Mouse (Mus musculus): ENCODE data around the gene Prr23a1. TPM values are rescaled to one million over a fixed set of nuclear protein-coding genes. Genes with fewer than 3 reads are reported as not detected.
"Not testable (repeated sequence)": the region's sequence is repeated elsewhere in the genome, so short reads cannot be mapped to it uniquely, and the experiment has no call there.

Prr23a1 gene
- not detected in 2 replicates for polyA plus RNA-seq (2014; fragmentation: Nextera tagmentation; extraction: Ambion mirVana)

DNA sequence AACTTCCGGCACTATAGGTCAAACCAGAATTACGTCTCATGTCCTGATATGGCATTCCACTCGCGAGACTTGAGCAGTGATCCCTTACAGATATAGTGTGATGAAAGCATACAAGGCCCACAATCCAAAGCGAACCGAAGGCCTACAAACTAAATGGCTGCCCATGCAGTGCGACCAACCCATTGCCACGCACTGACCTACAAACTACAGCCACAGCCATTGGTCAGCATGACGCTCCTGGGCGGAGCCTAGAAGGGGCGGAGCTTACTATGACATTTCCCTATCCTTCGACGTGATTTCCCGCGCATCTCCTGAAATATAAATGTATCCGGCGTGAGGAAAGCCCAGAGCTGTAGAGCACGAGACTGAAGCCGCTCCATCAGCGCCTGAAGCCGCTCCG lies at the start of gene Prr23a1:
Prr23a1 (plus strand) TSS at position 387 of the 400 bp plus-strand sequence.
- Histone ChIP-seq H3K27ac (replicated peaks in 1 of 2; ENCODE audit: control insufficient read depth in 1 of 2, insufficient read depth in 1 of 2, low read depth in 2 of 2, low read length in 2 of 2) (no peak within 1 kb of the TSS), H3K4me3 (ENCODE audit: control insufficient read depth in 1 of 2, insufficient read depth in 1 of 2, low read depth in 1 of 2, low read length in 2 of 2) (peak within 1 kb of the TSS in 1 of 2 experiments; percentile 2; a peak in 1 of 4 replicates), H3K4me1 (ENCODE audit: control insufficient read depth in 2 of 2, insufficient read depth in 2 of 2, low read length in 2 of 2) (no peaks in the 10 kb centered on the region), H3K4me2 (ENCODE audit: low read length) (peak within 1 kb of the TSS; percentile 46), H3K9me3 (ENCODE audit: control insufficient read depth, low read length) (0 out of 2 replicates have a peak, but pooled peaks cover 4% of the 10 kb centered on the region), H3K9ac (ENCODE audit: low read length) (no peak within 1 kb of the TSS), H3K27me3 (ENCODE audit: control insufficient read depth, insufficient read depth, low read length) (0 out of 2 replicates have a peak, but pooled peaks cover 3% of the 10 kb centered on the region), H3K36me3 (ENCODE audit: control insufficient read depth, insufficient read depth, low read length) (no peaks in the 10 kb centered on the region)
- no peak for ATAC-seq (ENCODE audit: insufficient number of reproducible peaks, insufficient read depth, low FRiP score, low read depth)
- WGBS = 58% methylated on average over 22 of the region's 22 CpGs

DNA sequence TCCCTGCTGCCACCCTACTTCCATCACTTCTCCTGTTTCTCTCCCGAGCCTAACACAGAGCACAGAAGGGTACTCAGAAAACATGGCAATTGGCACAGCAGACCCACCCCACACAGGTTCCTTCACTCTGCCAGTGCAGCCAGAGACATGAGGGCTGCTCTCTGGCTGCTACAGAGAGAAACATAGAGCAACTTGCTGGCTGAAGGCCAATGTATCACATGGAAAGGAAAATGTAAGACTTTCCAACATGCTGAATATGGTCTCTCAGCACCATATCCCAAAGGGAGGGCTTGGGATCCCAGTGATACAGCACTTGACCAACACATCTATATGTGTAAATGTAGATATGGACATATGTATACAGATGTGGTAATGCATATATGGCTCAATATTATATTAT lies 43.3 kb upstream of the Prr23a1 start:
- no peaks in the 10 kb centered on the region for H3K9me3 ChIP-seq (ENCODE audit: control insufficient read depth, low read length)
- H3K4me2 ChIP-seq (ENCODE audit: low read length) = no peak overlapping the region
- H3K4me1 ChIP-seq (ENCODE audit: control insufficient read depth in 2 of 2, insufficient read depth in 2 of 2, low read length in 2 of 2) = no peaks in the 10 kb centered on the region
- ATAC-seq (ENCODE audit: insufficient number of reproducible peaks, insufficient read depth, low FRiP score, low read depth) = no peak
- 56% methylated on average over 1 of the region's 1 CpGs for WGBS
- H3K36me3 ChIP-seq (ENCODE audit: control insufficient read depth, insufficient read depth, low read length) = no peaks in the 10 kb centered on the region
- no peak overlapping the region for H3K27ac ChIP-seq (replicated peaks in 1 of 2; ENCODE audit: control insufficient read depth in 1 of 2, insufficient read depth in 1 of 2, low read depth in 2 of 2, low read length in 2 of 2)
- 0 out of 2 replicates have a peak, but pooled peaks cover 3% of the 10 kb centered on the region for H3K27me3 ChIP-seq (ENCODE audit: control insufficient read depth, insufficient read depth, low read length)
- no peak overlapping the region for H3K4me3 ChIP-seq (ENCODE audit: control insufficient read depth in 1 of 2, insufficient read depth in 1 of 2, low read depth in 1 of 2, low read length in 2 of 2)
- no peak overlapping the region for H3K9ac ChIP-seq (ENCODE audit: low read length)

DNA sequence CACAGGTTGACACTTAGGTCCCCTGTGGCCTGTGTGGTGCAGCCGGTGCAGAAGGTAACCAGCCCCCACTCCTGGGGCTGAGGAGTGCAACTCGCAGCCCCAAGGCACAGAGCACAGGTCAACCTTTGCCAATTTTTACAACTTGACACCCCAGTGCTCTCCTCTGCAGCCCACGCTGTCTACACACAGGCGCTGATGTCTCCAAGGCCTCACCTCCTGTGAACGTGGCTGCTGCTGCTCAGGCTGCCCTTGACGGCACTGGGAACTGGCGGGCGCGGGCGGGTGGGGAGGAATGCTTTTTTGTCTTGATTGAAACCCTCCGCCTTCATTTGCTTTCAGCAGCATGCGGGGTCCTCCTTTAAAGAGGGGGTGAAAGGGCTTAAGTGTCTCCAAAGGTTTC lies 38.3 kb upstream of the Prr23a1 start:
- ATAC-seq (ENCODE audit: insufficient number of reproducible peaks, insufficient read depth, low FRiP score, low read depth) = no peak
- H3K36me3 ChIP-seq (ENCODE audit: control insufficient read depth, insufficient read depth, low read length) = no peaks in the 10 kb centered on the region
- no peak overlapping the region for H3K9ac ChIP-seq (ENCODE audit: low read length)
- no peak overlapping the region for H3K27ac ChIP-seq (replicated peaks in 1 of 2; ENCODE audit: control insufficient read depth in 1 of 2, insufficient read depth in 1 of 2, low read depth in 2 of 2, low read length in 2 of 2)
- no peak overlapping the region for H3K4me2 ChIP-seq (ENCODE audit: low read length)
- 53% methylated on average over 12 of the region's 12 CpGs for WGBS
- H3K27me3 ChIP-seq (ENCODE audit: control insufficient read depth, insufficient read depth, low read length) = peaks cover 3% of the 10 kb centered on the region; the same call in 1 of the 2 replicates
- no peaks in the 10 kb centered on the region for H3K4me1 ChIP-seq (ENCODE audit: control insufficient read depth in 2 of 2, insufficient read depth in 2 of 2, low read length in 2 of 2)
- H3K9me3 ChIP-seq (ENCODE audit: control insufficient read depth, low read length) = no peaks in the 10 kb centered on the region
- no peak overlapping the region for H3K4me3 ChIP-seq (ENCODE audit: control insufficient read depth in 1 of 2, insufficient read depth in 1 of 2, low read depth in 1 of 2, low read length in 2 of 2)

DNA sequence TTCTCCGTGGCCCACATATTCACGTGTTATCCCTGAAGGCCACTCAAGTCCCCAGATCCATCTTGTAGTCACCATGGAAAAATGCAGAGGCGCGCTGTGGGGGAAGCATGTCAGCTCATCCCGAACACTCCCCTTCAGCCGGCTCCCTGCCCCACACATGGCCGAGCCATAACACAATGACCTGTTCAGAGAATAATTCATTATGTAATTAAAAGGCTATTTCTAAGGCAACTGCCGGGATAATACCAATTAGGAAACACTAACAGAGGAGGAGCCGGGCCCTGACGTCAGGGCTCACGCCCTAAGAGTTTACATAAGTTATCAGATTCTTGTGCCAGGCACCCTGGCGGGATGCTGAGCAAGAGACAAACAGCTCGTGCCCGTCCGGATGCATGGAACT lies 36.8 kb upstream of the Prr23a1 start:
- H3K9me3 ChIP-seq (ENCODE audit: control insufficient read depth, low read length) = no peaks in the 10 kb centered on the region
- no peak overlapping the region for H3K4me2 ChIP-seq (ENCODE audit: low read length)
- no peaks in the 10 kb centered on the region for H3K4me1 ChIP-seq (ENCODE audit: control insufficient read depth in 2 of 2, insufficient read depth in 2 of 2, low read length in 2 of 2)
- no peaks in the 10 kb centered on the region for H3K36me3 ChIP-seq (ENCODE audit: control insufficient read depth, insufficient read depth, low read length)
- H3K27ac ChIP-seq (replicated peaks in 1 of 2; ENCODE audit: control insufficient read depth in 1 of 2, insufficient read depth in 1 of 2, low read depth in 2 of 2, low read length in 2 of 2) = no peak overlapping the region
- no peak overlapping the region for H3K9ac ChIP-seq (ENCODE audit: low read length)
- WGBS = 75% methylated on average over 15 of the region's 15 CpGs
- no peak for ATAC-seq (ENCODE audit: insufficient number of reproducible peaks, insufficient read depth, low FRiP score, low read depth)
- H3K4me3 ChIP-seq (ENCODE audit: control insufficient read depth in 1 of 2, insufficient read depth in 1 of 2, low read depth in 1 of 2, low read length in 2 of 2) = no peak overlapping the region
- peaks cover 3% of the 10 kb centered on the region; the same call in 1 of the 2 replicates for H3K27me3 ChIP-seq (ENCODE audit: control insufficient read depth, insufficient read depth, low read length)

DNA sequence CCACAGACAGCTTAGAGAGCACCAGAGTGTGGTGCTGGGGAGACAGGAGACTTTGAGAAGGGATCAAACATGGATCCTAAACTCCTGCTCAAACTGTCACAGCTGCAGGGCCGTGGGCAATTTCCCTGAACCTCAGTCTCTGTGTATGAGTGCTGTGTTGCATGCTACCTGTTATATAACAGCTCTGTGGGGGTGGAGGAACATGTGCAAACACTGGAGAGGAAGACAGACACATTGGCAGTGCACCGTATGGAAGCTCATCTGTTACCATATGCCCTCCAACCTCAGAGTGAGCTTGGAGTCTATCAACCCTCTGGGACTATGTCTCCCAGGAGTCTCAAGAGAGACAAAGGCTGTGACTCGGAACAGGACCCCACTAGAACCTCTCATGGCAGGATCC lies 36.4 kb upstream of the Prr23a1 start:
- H3K4me1 ChIP-seq (ENCODE audit: control insufficient read depth in 2 of 2, insufficient read depth in 2 of 2, low read length in 2 of 2) = no peaks in the 10 kb centered on the region
- H3K36me3 ChIP-seq (ENCODE audit: control insufficient read depth, insufficient read depth, low read length) = no peaks in the 10 kb centered on the region
- no peak overlapping the region for H3K4me2 ChIP-seq (ENCODE audit: low read length)
- ATAC-seq (ENCODE audit: insufficient number of reproducible peaks, insufficient read depth, low FRiP score, low read depth) = no peak
- no peak overlapping the region for H3K27ac ChIP-seq (replicated peaks in 1 of 2; ENCODE audit: control insufficient read depth in 1 of 2, insufficient read depth in 1 of 2, low read depth in 2 of 2, low read length in 2 of 2)
- H3K9ac ChIP-seq (ENCODE audit: low read length) = no peak overlapping the region
- H3K9me3 ChIP-seq (ENCODE audit: control insufficient read depth, low read length) = no peaks in the 10 kb centered on the region
- peaks cover 3% of the 10 kb centered on the region; the same call in 1 of the 2 replicates for H3K27me3 ChIP-seq (ENCODE audit: control insufficient read depth, insufficient read depth, low read length)
- no peak overlapping the region for H3K4me3 ChIP-seq (ENCODE audit: control insufficient read depth in 1 of 2, insufficient read depth in 1 of 2, low read depth in 1 of 2, low read length in 2 of 2)
- WGBS = 69% methylated on average over 3 of the region's 3 CpGs

DNA sequence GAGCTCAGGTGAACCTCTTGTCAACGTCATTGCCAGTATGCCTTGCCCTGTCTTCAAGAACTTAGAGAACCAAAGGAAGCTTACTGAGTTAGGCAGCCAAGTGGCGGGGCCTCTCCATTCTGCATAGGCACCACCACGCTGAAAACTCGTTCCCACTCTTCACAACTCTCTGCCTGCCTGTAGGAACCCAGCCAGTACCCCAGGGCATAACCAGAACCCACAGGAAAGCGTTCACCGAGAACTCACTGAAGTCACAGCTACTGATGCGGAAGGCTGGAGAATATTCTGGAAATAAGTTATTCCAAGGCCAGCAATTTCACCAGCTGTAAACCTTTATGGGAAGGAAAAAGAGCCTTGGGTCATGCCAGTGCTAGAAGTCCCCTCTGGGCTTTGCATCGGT lies 34.7 kb upstream of the Prr23a1 start:
- no peak overlapping the region for H3K4me2 ChIP-seq (ENCODE audit: low read length)
- H3K27me3 ChIP-seq (ENCODE audit: control insufficient read depth, insufficient read depth, low read length) = peaks cover 3% of the 10 kb centered on the region; the same call in 1 of the 2 replicates
- no peaks in the 10 kb centered on the region for H3K36me3 ChIP-seq (ENCODE audit: control insufficient read depth, insufficient read depth, low read length)
- H3K4me3 ChIP-seq (ENCODE audit: control insufficient read depth in 1 of 2, insufficient read depth in 1 of 2, low read depth in 1 of 2, low read length in 2 of 2) = no peak overlapping the region
- H3K27ac ChIP-seq (replicated peaks in 1 of 2; ENCODE audit: control insufficient read depth in 1 of 2, insufficient read depth in 1 of 2, low read depth in 2 of 2, low read length in 2 of 2) = no peak overlapping the region
- H3K4me1 ChIP-seq (ENCODE audit: control insufficient read depth in 2 of 2, insufficient read depth in 2 of 2, low read length in 2 of 2) = no peaks in the 10 kb centered on the region
- no peak for ATAC-seq (ENCODE audit: insufficient number of reproducible peaks, insufficient read depth, low FRiP score, low read depth)
- H3K9me3 ChIP-seq (ENCODE audit: control insufficient read depth, low read length) = no peaks in the 10 kb centered on the region
- 73% methylated on average over 8 of the region's 8 CpGs for WGBS
- no peak overlapping the region for H3K9ac ChIP-seq (ENCODE audit: low read length)

DNA sequence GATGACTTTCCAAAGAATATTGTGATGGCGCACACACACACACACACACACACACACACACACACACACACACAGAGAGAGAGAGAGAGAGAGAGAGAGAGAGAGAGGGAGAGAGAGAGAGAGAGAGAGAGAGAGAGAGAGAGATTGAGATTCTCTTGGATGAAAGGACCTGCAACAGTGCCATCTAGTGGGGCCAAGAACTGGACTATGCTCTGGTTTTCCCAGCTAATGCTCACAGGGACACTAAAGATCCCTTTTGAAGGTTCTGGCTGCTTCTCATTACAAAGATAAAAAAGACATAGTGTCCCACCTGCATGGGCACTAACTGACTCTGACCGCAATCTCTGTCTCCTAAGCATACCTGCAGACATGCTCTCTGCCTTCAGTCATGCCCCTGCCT lies 32.8 kb upstream of the Prr23a1 start:
- not testable (repeated sequence) for H3K9ac ChIP-seq (ENCODE audit: low read length); H3K27ac ChIP-seq (replicated peaks in 1 of 2; ENCODE audit: control insufficient read depth in 1 of 2, insufficient read depth in 1 of 2, low read depth in 2 of 2, low read length in 2 of 2); H3K4me1 ChIP-seq (ENCODE audit: control insufficient read depth in 2 of 2, insufficient read depth in 2 of 2, low read length in 2 of 2); H3K36me3 ChIP-seq (ENCODE audit: control insufficient read depth, insufficient read depth, low read length); ATAC-seq (ENCODE audit: insufficient number of reproducible peaks, insufficient read depth, low FRiP score, low read depth); H3K4me3 ChIP-seq (ENCODE audit: control insufficient read depth in 1 of 2, insufficient read depth in 1 of 2, low read depth in 1 of 2, low read length in 2 of 2); H3K4me2 ChIP-seq (ENCODE audit: low read length); H3K9me3 ChIP-seq (ENCODE audit: control insufficient read depth, low read length); H3K27me3 ChIP-seq (ENCODE audit: control insufficient read depth, insufficient read depth, low read length)
- WGBS = 67% methylated on average over 2 of the region's 2 CpGs

DNA sequence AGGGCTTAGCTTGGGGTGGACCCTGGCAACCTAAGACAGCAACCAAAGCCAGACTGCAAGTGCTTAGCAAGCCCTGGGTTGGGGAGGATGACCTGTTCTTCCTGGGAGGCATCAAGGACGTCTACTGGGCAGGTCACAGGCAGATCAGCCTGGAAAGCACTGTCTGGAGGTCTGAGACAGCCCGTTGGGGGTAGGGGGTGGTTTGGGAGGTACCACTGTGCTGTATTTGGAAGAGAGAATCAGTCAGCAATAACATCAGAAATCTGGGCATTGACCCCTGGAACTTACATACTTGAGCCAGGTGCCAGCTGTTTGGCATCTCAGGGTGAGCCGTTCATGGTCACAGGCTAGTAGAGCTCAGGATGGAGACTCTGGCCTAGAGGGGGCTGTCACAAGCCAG lies 26.2 kb upstream of the Prr23a1 start:
- no peak for ATAC-seq (ENCODE audit: insufficient number of reproducible peaks, insufficient read depth, low FRiP score, low read depth)
- no peak overlapping the region for H3K27ac ChIP-seq (replicated peaks in 1 of 2; ENCODE audit: control insufficient read depth in 1 of 2, insufficient read depth in 1 of 2, low read depth in 2 of 2, low read length in 2 of 2)
- no peak overlapping the region for H3K4me3 ChIP-seq (ENCODE audit: control insufficient read depth in 1 of 2, insufficient read depth in 1 of 2, low read depth in 1 of 2, low read length in 2 of 2)
- no peak overlapping the region for H3K4me2 ChIP-seq (ENCODE audit: low read length)
- no peaks in the 10 kb centered on the region for H3K9me3 ChIP-seq (ENCODE audit: control insufficient read depth, low read length)
- H3K36me3 ChIP-seq (ENCODE audit: control insufficient read depth, insufficient read depth, low read length) = no peaks in the 10 kb centered on the region
- WGBS = 59% methylated on average over 3 of the region's 3 CpGs
- H3K9ac ChIP-seq (ENCODE audit: low read length) = no peak overlapping the region
- H3K4me1 ChIP-seq (ENCODE audit: control insufficient read depth in 2 of 2, insufficient read depth in 2 of 2, low read length in 2 of 2) = no peaks in the 10 kb centered on the region
- H3K27me3 ChIP-seq (ENCODE audit: control insufficient read depth, insufficient read depth, low read length) = no peaks in the 10 kb centered on the region
